Mouse (Mus musculus) intestine, postnatal 0 days (tissue): ENCODE data around the gene Ppa1. TPM values are rescaled to one million over a fixed set of nuclear protein-coding genes. Genes with fewer than 3 reads are reported as not detected.
A peak's percentile ranks its signal among the peaks of the same experiment; 100 is the strongest.

Source experiments
- ATAC-seq: fragments of 200-750 bp; cut with Nextera tagmentation; 2 replicates; pipeline ENCODE4 v1.8.0; 2017; ENCODE audit warnings: mild to moderate bottlenecking, moderate TSS enrichment, moderate library complexity
- H3K27ac ChIP-seq: fragments of 300-500 bp; sonication (generic); 2 replicates; pipeline ENCODE4 v1.5.1; 2014; ENCODE audit warnings: mild to moderate bottlenecking, low read depth, low read length, moderate library complexity
- H3K27me3 ChIP-seq: fragments of 300-500 bp; sonication (generic); replicated peaks from 2 replicates; pipeline ENCODE4 v1.6.1; 2014; ENCODE audit warnings: low read length, mixed read lengths; ENCODE audit not compliant: control insufficient read depth, insufficient read depth
- H3K36me3 ChIP-seq: fragments of 300-500 bp; sonication (generic); 2 replicates; pipeline ENCODE4 v1.6.1; 2014; ENCODE audit warnings: mild to moderate bottlenecking, moderate library complexity; ENCODE audit not compliant: control insufficient read depth, insufficient read depth
- H3K4me1 ChIP-seq: fragments of 300-500 bp; sonication (generic); replicated peaks from 2 replicates; pipeline ENCODE4 v1.6.1; 2014; ENCODE audit warnings: antibody characterized with exemption, low read length, mixed read lengths; ENCODE audit not compliant: control insufficient read depth, insufficient read depth
- H3K4me2 ChIP-seq: fragments of 300-500 bp; sonication (generic); replicated peaks from 2 replicates; pipeline ENCODE4 v1.6.1; 2014; ENCODE audit warnings: low read depth, mild to moderate bottlenecking, moderate library complexity
- H3K4me3 ChIP-seq: fragments of 300-500 bp; sonication (generic); 2 replicates; pipeline ENCODE4 v1.5.1; 2014; ENCODE audit warnings: low read depth, low read length
- H3K9ac ChIP-seq: fragments of 300-500 bp; sonication (generic); 2 replicates; pipeline ENCODE4 v1.6.1; 2014; ENCODE audit warnings: mild to moderate bottlenecking, low read depth, low read length
- H3K9me3 ChIP-seq: fragments of 300-500 bp; sonication (generic); 2 replicates; pipeline ENCODE4 v1.6.1; 2016; ENCODE audit warnings: mixed run types; ENCODE audit not compliant: control insufficient read depth
- CTCF ChIP-seq: sonication (generic); IDR thresholded peaks from 2 replicates; pipeline ENCODE4 v1.5.1; 2016; ENCODE audit warnings: low read depth, mild to moderate bottlenecking, control low read depth, antibody characterized with exemption, moderate library complexity
- WGBS: fragments of 180-500 bp; shearing (Covaris S2); extraction: QIAGEN DNeasy Blood & Tissue Kit; methylation state at CpG from one replicate; pipeline ENCODE4 v1.1.7; 2014; 5-methylcytosine and 5-hydroxymethylcytosine counted together
- polyA plus RNA-seq: library from polyadenylated mRNA; unstranded; fragments of >200 nt; fragmentation: Nextera tagmentation; extraction: Ambion mirVana; gene quantifications from 2 replicates; pipeline ENCODE4 v1.2.1, GENCODE M21; 2015

Ppa1 gene
- polyA plus RNA-seq, 1 experiment from 2014 or later: 204 TPM

DNA sequence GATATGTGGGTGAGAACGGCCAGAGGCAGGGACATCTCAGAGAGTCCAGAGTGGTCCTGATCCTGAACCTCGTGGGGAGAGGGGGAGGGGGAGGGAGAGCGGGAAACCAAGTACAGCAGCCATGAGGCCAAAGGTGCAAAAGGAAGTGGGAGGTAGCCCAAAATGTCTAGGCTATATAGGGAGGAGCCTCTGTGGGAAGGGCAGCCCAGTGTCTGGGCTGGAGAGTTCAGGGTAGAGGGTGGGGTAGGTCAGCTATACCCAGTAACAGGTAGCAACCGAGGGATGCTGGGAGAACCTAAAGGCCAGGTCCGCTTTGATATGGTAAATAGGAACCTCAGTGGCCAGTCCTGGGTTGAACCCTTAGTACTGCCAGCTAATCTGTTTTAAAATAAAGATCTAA is 23.6 kb upstream of the Ppa1 start:
- Histone ChIP-seq H3K4me1 (no peaks in the 10 kb centered on the region; the same call in 1 of the 2 replicates), H3K4me3 (no peak overlapping the region), H3K9me3 (no peaks in the 10 kb centered on the region), H3K27ac (no peak overlapping the region), H3K4me2 (no peak overlapping the region), H3K27me3 (peaks cover 25% of the 10 kb centered on the region), H3K9ac (no peak overlapping the region), H3K36me3 (no peaks in the 10 kb centered on the region)
- TF ChIP-seq CTCF: no peak
- WGBS: 30% methylated on average over 5 of the region's 5 CpGs
- ATAC-seq: no peak

DNA sequence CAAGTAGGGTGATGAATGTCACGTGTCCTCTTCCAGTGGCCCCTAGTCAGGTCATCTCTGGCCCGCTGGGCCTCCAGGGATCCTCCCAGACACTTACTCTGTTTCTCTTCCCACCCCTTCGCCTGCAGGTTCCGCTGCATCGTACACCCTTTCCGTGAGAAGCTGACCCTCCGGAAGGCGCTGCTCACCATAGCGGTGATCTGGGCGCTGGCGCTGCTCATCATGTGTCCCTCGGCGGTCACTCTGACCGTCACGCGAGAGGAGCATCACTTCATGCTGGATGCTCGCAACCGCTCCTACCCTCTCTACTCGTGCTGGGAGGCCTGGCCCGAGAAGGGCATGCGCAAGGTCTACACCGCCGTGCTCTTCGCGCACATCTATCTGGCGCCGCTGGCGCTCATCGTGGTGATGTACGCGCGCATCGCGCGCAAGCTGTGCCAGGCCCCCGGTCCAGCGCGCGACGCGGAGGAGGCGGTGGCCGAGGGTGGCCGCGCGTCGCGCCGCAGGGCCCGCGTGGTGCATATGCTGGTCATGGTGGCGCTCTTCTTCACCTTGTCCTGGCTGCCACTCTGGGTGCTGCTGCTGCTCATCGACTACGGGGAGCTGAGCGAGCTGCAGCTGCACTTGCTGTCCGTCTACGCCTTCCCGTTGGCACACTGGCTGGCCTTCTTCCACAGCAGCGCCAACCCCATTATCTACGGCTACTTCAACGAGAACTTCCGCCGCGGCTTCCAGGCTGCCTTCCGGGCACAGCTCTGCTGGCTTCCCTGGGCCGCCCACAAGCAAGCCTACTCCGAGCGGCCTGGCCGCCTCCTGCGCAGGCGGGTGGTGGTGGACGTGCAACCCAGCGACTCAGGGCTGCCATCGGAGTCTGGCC is 22.7 kb upstream of the Ppa1 start:
- 0 out of 2 replicates have a peak, but pooled peaks have one; percentile 25 for ATAC-seq
- Histone ChIP-seq H3K4me3 (peak overlapping the region; percentile 32), H3K4me2 (peak overlapping the region; percentile 64), H3K27me3 (peaks cover 25% of the 10 kb centered on the region), H3K9ac (no peak overlapping the region), H3K36me3 (no peaks in the 10 kb centered on the region), H3K27ac (no peak overlapping the region), H3K4me1 (no peaks in the 10 kb centered on the region; the same call in 1 of the 2 replicates), H3K9me3 (no peaks in the 10 kb centered on the region)
- 6% methylated on average over 74 of the region's 74 CpGs for WGBS
- TF ChIP-seq CTCF: no peak

DNA sequence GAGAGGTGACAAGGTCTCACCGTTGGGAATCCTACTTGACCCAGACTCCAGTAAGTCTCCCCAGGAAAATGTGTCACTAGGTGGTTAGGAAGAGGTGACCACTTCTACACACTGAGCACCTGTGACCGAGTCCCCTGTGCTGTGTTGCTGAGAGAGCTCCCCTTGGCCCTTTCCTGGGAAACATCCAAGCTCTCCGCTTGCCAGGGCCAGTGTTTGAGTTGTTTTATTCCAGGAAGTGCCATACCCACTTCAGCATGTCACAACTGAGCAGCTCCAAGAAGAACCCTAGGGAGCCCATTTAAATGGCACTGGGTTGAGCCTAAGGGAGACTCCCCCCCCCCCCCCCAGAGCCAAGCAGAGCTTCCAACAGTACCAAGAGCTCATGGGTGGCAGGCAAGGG is 21.8 kb upstream of the Ppa1 start:
- H3K36me3 ChIP-seq: no peaks in the 10 kb centered on the region
- H3K9ac ChIP-seq: no peak overlapping the region
- no peak overlapping the region for H3K4me2 ChIP-seq
- H3K4me3 ChIP-seq: no peak overlapping the region
- H3K4me1 ChIP-seq: no peaks in the 10 kb centered on the region; the same call in 1 of the 2 replicates
- no peak for TF ChIP-seq CTCF
- H3K27me3 ChIP-seq: peaks cover 25% of the 10 kb centered on the region
- H3K9me3 ChIP-seq: no peaks in the 10 kb centered on the region
- H3K27ac ChIP-seq: no peak overlapping the region
- no peak for ATAC-seq
- WGBS: 79% methylated on average over 3 of the region's 3 CpGs

DNA sequence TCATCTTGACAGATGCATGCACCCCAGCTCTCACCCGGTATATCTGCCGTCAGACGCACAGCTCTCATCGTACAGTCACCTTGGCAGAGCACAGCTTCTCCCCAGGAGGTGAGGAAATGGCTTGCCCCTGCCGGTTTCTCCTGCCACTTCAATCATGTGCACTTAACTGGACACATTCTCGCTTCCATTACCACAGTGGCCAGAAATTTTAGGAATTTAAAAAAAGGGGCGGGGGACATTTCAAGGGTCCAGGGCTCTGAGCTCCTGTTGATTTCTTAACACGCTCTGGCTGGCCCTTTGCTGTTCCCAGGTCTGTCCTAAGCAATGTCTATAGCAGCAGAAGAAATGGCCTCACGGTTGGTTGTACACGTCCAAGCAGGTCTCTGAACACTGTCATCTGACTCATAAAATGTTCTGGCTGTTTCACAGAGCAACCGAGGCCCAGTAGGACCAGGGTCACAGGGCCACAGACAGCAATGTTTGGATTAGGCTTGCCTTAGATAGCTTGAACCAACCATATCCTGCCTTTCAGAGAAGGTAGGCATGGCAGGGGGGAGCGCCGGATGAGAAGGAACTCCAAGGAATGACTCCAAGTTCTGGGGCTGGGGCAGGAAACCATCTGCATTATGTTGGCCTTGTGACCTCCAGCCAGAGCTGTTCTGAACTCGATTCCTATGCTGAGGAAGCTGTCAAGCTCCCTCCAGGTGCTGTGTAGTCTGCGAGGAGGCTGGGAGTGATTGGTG is 21.0 kb upstream of the Ppa1 start:
- Histone ChIP-seq H3K27ac (no peak overlapping the region), H3K4me3 (no peak overlapping the region), H3K27me3 (peaks cover 25% of the 10 kb centered on the region), H3K4me1 (no peaks in the 10 kb centered on the region; the same call in 1 of the 2 replicates), H3K9me3 (no peaks in the 10 kb centered on the region), H3K4me2 (no peak overlapping the region), H3K36me3 (no peaks in the 10 kb centered on the region), H3K9ac (no peak overlapping the region)
- no peak for ATAC-seq
- 66% methylated on average over 15 of the region's 15 CpGs for WGBS
- TF ChIP-seq CTCF: no peak

DNA sequence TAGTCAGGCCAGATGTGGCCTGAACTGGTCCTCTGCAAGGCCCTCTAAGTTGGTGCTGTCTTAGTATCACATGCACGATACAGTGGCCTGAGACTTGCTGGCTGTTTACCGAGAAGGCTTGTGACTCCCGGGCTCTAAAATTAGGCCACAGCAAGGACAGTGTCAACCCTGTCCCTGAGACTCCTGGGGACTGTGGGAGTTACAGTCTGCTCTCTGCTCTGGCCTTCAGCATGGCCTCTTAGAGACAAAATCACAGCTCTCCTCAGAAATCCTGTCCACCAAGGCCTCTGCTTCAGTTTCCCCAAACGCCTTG is 20.5 kb upstream of the Ppa1 start:
- Histone ChIP-seq H3K27me3 (peaks cover 25% of the 10 kb centered on the region), H3K9me3 (no peaks in the 10 kb centered on the region), H3K36me3 (no peaks in the 10 kb centered on the region), H3K9ac (no peak overlapping the region), H3K27ac (no peak overlapping the region), H3K4me1 (no peaks in the 10 kb centered on the region; the same call in 1 of the 2 replicates), H3K4me2 (no peak overlapping the region), H3K4me3 (no peak overlapping the region)
- 76% methylated on average over 4 of the region's 4 CpGs for WGBS
- TF ChIP-seq CTCF: no peak
- ATAC-seq: no peak

DNA sequence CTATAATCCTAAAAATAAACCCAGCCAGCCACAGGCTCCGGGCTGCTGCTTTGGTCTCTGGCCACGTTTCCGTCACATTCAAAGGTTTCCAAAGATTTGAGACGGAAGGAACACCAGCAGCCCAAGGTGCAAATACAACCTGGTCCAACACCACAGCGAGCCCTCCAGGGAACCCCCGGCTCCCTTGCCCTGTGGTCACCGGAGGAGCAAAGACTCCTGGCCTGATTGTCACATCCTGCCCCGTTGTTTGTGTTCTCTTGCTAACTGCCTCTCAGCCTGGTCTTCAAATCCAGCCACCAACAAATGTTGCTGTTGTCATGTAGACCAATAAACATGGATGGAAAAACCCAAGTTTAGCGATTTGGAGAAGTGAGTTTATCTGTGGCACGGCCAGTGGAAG is 15.9 kb upstream of the Ppa1 start:
- Histone ChIP-seq H3K4me3 (no peak overlapping the region), H3K36me3 (no peaks in the 10 kb centered on the region), H3K27ac (no peak overlapping the region), H3K4me1 (no peaks in the 10 kb centered on the region), H3K9me3 (no peaks in the 10 kb centered on the region), H3K9ac (no peak overlapping the region), H3K27me3 (no peaks in the 10 kb centered on the region), H3K4me2 (no peak overlapping the region)
- ATAC-seq: no peak
- TF ChIP-seq CTCF: no peak
- 69% methylated on average over 10 of the region's 10 CpGs for WGBS
